Mouse (Mus musculus) thymus, adult 2 months (tissue): ENCODE data around the gene 1600014C23Rik. TPM values are rescaled to one million over a fixed set of nuclear protein-coding genes. Genes with fewer than 3 reads are reported as not detected.
A peak's percentile ranks its signal among the peaks of the same experiment; 100 is the strongest.

Experiments used
- DNase-seq: peaks from one replicate; pipeline ENCODE4 v3.0.0; 2021
- H3K27ac ChIP-seq: fragments of 200-500 bp; 2 replicates; pipeline ENCODE4 v1.5.1; 2012; ENCODE audit warnings: low read length, control low read depth; ENCODE audit not compliant: control insufficient read depth, insufficient read depth
- H3K27me3 ChIP-seq: fragments of 200-500 bp; 2 replicates; pipeline ENCODE4 v1.6.1; 2012; ENCODE audit warnings: mild to moderate bottlenecking, low read length, moderate library complexity, mixed read lengths; ENCODE audit not compliant: control insufficient read depth, insufficient read depth
- H3K36me3 ChIP-seq: fragments of 200-500 bp; 2 replicates; pipeline ENCODE4 v1.6.1; 2012; ENCODE audit warnings: mild to moderate bottlenecking, low read length, moderate library complexity; ENCODE audit not compliant: control insufficient read depth, insufficient read depth
- H3K4me1 ChIP-seq: fragments of 200-500 bp; replicated peaks from 2 replicates; pipeline ENCODE4 v1.6.1; 2012; ENCODE audit warnings: low read length; ENCODE audit not compliant: control insufficient read depth, insufficient read depth
- H3K4me3 ChIP-seq: fragments of 200-500 bp; 2 replicates; pipeline ENCODE4 v1.5.1; 2012; ENCODE audit warnings: mild to moderate bottlenecking, low read length, control low read depth, moderate library complexity; ENCODE audit not compliant: control insufficient read depth, insufficient read depth
- CTCF ChIP-seq: fragments of 200-500 bp; IDR thresholded peaks from 2 replicates; pipeline ENCODE4 v1.5.1; 2012; ENCODE audit warnings: mild to moderate bottlenecking, control low read depth, low read length, moderate library complexity, borderline replicate concordance; ENCODE audit not compliant: control insufficient read depth, poor library complexity, insufficient read depth; ENCODE audit errors: extremely low read depth
- POLR2A ChIP-seq: fragments of 200-500 bp; IDR thresholded peaks from 2 replicates; pipeline ENCODE4 v1.6.1; 2012; ENCODE audit warnings: mild to moderate bottlenecking, low read length, control low read depth, moderate library complexity; ENCODE audit not compliant: control insufficient read depth, poor library complexity, insufficient read depth; ENCODE audit errors: extremely low read depth
- WGBS: fragments of 180-500 bp; shearing (Covaris S2); methylation state at CpG from one replicate; pipeline ENCODE4 v1.1.7; 2018; 5-methylcytosine and 5-hydroxymethylcytosine counted together
- polyA plus RNA-seq: library from polyadenylated mRNA; depleted of rRNA; stranded (reverse); fragments of >200 nt; gene quantifications from 2 replicates; pipeline ENCODE4 v1.2.3, GENCODE M21; 2012; rRNA removed

The 1600014C23Rik gene
- polyA plus RNA-seq, result not detected in 2 replicates

- no peaks in the 10 kb centered on the region for H3K36me3 ChIP-seq
These were observed at the start of gene 1600014C23Rik for GRCm38 (mm10) chr17:45733735-45734301. Gene 1600014C23Rik, minus strand, starts transcription at chr17:45733844.

GRCm38 (mm10) chr17:45778446-45778845, 44.8 kb upstream of the 1600014C23Rik start:
- no peak overlapping the region for H3K4me3 ChIP-seq
- H3K36me3 ChIP-seq, result no peaks in the 10 kb centered on the region
- H3K27me3 ChIP-seq, result no peaks in the 10 kb centered on the region
- DNase-seq, result no peak
- 96% methylated on average over 4 of the region's 4 CpGs for WGBS
- H3K27ac ChIP-seq, result no peak overlapping the region
- TF ChIP-seq CTCF (no peak), POLR2A (no peak)
- H3K4me1 ChIP-seq, result peaks cover 8% of the 10 kb centered on the region

More at GRCm38 (mm10) chr17:45733735-45734301, at the start of gene 1600014C23Rik:
- Histone ChIP-seq H3K27me3 (no peaks in the 10 kb centered on the region; the same call in 1 of the 2 replicates), H3K27ac (no peak within 1 kb of the TSS), H3K4me3 (no peak within 1 kb of the TSS), H3K4me1 (peaks cover 19% of the 10 kb centered on the region)
- no peak for DNase-seq
- TF ChIP-seq CTCF (no peak), POLR2A (no peak)
- WGBS, result 7% methylated on average over 41 of the region's 41 CpGs

- Histone ChIP-seq H3K36me3 (no peaks in the 10 kb centered on the region), H3K4me1 (peaks cover 8% of the 10 kb centered on the region), H3K27ac (no peak overlapping the region), H3K4me3 (no peak overlapping the region), H3K27me3 (no peaks in the 10 kb centered on the region)
- no peak for TF ChIP-seq POLR2A
- no peak for TF ChIP-seq CTCF
- WGBS, result 7% methylated on average over 6 of the region's 6 CpGs
- peak; percentile 66 for DNase-seq
These were observed 43.8 kb upstream of the 1600014C23Rik start for GRCm38 (mm10) chr17:45777431-45777830.

GRCm38 (mm10) chr17:45776185-45776584, 42.5 kb upstream of the 1600014C23Rik start:
- Histone ChIP-seq H3K36me3 (no peaks in the 10 kb centered on the region), H3K4me3 (no peak overlapping the region), H3K4me1 (peaks cover 8% of the 10 kb centered on the region), H3K27me3 (no peaks in the 10 kb centered on the region), H3K27ac (no peak overlapping the region)
- no peak for TF ChIP-seq POLR2A
- TF ChIP-seq CTCF, result no peak
- no peak for DNase-seq
- WGBS, result 95% methylated on average over 8 of the region's 8 CpGs

GRCm38 (mm10) chr17:45775468-45775867, 41.8 kb upstream of the 1600014C23Rik start:
- no peaks in the 10 kb centered on the region for H3K27me3 ChIP-seq
- peak; percentile 11 for DNase-seq
- TF ChIP-seq POLR2A (no peak), CTCF (no peak)
- no peak overlapping the region for H3K4me3 ChIP-seq
- H3K27ac ChIP-seq, result no peak overlapping the region
- H3K4me1 ChIP-seq, result peaks cover 8% of the 10 kb centered on the region
- H3K36me3 ChIP-seq, result no peaks in the 10 kb centered on the region
- 93% methylated on average over 9 of the region's 9 CpGs for WGBS

GRCm38 (mm10) chr17:45772566-45772965, 38.9 kb upstream of the 1600014C23Rik start:
- WGBS, result 81% methylated on average over 3 of the region's 3 CpGs
- TF ChIP-seq POLR2A, result no peak
- no peak for TF ChIP-seq CTCF
- no peak for DNase-seq

GRCm38 (mm10) chr17:45772096-45772495, 38.5 kb upstream of the 1600014C23Rik start:
- Histone ChIP-seq H3K27ac (no peak overlapping the region), H3K27me3 (no peaks in the 10 kb centered on the region), H3K36me3 (no peaks in the 10 kb centered on the region), H3K4me1 (peaks cover 3% of the 10 kb centered on the region), H3K4me3 (no peak overlapping the region)
- 94% methylated on average over 8 of the region's 8 CpGs for WGBS
- TF ChIP-seq POLR2A (no peak), CTCF (no peak)
- no peak for DNase-seq

More at GRCm38 (mm10) chr17:45772566-45772965, 38.9 kb upstream of the 1600014C23Rik start:
- Histone ChIP-seq H3K4me3 (no peak overlapping the region), H3K27me3 (no peaks in the 10 kb centered on the region), H3K36me3 (no peaks in the 10 kb centered on the region), H3K27ac (no peak overlapping the region), H3K4me1 (peaks cover 7% of the 10 kb centered on the region)
